Mouse (Mus musculus): Measurements from ENCODE around the gene Tmsb15b1.
"Not testable (repeated sequence)": the region's sequence is repeated elsewhere in the genome, so short reads cannot be mapped to it uniquely, and the experiment has no call there.

Gene Tmsb15b1

DNA sequence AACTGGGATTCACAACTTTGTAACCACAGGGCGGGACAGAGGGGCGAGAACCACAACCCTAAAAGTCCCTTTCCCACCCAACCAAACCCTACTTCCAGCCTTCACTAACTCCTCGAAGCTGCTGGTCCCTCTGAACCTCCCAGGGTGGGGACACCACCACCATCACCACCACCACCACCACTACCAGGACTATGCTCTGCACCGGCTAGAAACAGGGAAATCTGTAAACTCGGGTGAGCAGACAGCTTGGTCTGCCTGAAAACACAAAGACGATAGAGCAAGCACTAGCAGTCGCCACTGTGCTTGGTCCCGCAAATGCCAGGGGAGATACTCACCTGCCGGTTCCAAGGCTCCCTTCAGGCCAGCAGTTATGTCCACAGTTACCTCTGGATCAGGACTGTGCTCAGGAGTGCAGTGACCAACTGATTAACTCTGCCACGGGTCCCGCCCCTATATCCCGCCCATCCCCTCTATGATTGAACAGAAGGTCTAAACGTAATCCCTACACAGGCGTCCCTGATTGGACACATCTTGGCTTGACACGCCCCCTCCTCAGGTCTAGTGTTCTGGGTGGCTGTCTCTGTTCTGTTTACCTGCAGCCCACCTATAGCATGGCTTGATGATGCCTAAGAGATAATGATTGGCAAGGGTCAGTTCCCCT lies at the start of gene Tmsb15b1, which contains the start of gene Tmsb15l:
Tmsb15b1 (minus strand) TSS at position 451 of the 661 bp plus-strand sequence.
Tmsb15l (minus strand) TSS at position 446 of the 661 bp plus-strand sequence.
- DNase-seq (ENCODE audit: extremely low read depth, insufficient read length, low spot score), result no peak

GRCm38 (mm10) chrX:137019310-137019709 lies 42.6 kb upstream of the Tmsb15b1 start:
- DNase-seq (ENCODE audit: extremely low read depth, insufficient read length, low spot score), result no peak

DNA sequence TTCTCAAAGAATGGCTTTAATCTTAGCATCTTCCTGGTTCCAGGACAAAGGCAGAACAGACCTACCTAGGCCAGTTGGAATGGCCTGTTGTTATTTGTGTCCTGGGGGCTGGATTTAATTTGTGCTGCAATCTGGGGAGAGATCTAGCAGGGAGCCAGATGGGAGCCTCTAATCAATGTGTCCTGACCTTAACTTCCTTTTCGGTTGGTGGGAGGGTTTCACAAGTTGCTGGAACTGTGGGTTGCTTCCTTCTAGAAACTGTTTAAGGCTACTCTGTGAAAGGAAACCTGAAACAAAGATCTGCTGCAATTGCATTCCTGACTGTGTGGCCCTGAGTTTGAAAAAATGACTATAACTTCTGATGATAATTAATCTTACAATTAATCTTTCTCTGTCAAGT lies 41.0 kb upstream of the Tmsb15b1 start:
- DNase-seq (ENCODE audit: extremely low read depth, insufficient read length, low spot score), result no peak

DNA sequence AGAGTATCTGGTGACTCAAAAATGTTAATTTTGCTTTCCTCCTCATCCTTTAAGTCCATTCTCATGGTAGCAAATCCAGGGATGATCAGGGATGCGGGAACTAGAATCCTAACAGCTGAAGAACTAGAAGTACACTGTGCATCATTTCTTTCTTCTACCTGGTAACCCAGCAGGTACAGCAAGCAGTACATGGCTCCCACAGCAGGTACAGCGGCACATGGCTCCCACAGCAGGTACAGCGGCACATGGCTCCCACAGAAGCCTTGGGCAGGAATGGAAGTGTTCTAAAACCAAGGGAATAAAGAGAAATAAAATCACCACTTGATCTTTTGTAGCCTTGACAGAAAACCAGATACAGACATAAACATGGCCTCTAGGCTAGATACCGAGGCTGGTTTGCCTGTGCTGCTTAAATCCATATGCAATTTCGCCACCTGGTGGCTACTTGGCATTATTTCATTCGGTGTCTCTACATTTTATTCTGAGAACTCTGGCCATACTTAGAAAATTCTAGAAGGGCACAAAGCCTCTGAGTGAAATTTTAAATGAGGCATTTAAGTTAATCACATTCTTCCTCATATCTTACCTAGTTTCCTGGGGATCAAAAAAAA lies 38.5 kb upstream of the Tmsb15b1 start:
- no peak for DNase-seq (ENCODE audit: extremely low read depth, insufficient read length, low spot score)

DNA sequence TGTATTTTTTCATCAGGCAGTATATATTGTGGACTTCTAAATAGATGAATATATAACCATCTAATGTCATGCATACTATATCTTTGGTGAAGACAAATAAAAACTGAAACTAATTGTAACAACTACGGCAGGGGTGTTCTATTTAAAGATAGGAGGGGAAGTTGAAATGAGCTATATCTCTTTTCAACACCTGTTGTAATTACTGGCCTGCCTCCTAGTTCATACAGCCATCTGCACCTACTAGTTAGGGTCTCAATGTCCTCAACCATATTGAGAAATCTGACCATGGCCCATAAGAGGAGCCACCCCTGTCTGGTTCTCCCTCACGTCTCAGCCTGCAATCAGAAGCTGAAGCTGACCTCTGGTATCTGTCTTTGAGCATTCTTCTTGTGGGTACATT lies 19.6 kb upstream of the Tmsb15b1 start:
- no peak for DNase-seq (ENCODE audit: extremely low read depth, insufficient read length, low spot score)

DNA sequence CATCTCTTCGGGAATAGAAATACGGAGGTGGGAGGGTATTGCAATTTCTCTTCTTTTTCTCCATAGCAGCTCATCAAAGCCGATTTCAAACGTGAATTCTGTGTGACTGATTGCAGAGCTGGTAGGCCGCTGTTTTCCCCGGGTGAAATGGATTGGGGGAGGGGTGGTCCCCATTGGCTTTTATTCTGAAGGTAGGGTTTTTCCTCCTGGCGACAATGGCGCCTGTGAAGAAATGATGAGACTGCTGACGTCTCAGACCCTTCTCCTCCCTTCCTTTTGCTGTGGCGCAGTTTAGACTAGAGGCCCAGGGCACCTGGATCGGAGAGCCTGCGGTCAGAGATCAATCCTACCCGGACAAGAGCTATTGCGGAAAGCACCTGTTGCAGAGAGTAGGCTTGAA lies 17.0 kb upstream of the Tmsb15b1 start:
- DNase-seq (ENCODE audit: extremely low read depth, insufficient read length, low spot score), result no peak

- DNase-seq (ENCODE audit: extremely low read depth, insufficient read length, low spot score), result no peak
Measured at GRCm38 (mm10) chrX:136992978-136993547, 16.4 kb upstream of the Tmsb15b1 start, which contains the start of gene Zcchc18. Gene Zcchc18, plus strand, starts transcription at chrX:136993155.

- no peak for DNase-seq (ENCODE audit: extremely low read depth, insufficient read length, low spot score)
Measured at GRCm38 (mm10) chrX:136992191-136992965, 15.7 kb upstream of the Tmsb15b1 start.

DNA sequence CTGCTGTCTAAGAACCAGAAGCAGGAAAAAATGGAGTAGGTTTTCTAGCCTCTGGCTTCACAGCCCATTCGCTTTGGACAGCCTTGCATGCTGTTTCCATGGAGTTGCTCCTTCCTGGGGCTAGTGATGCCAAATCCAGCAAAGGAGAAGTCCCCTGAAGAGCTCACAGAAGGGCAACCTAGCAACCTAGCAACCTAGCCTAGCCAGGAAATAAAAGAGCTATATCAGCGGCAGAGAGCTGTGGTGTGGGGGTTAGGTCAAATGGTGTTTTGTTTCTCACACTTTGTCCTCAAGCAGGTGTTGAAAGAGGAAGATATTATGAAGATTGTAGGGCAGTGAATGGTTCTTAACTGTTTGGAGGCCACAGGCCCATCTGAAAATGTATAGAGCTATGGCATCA lies 14.6 kb upstream of the Tmsb15b1 start:
- no peak for DNase-seq (ENCODE audit: extremely low read depth, insufficient read length, low spot score)

- DNase-seq (ENCODE audit: extremely low read depth, insufficient read length, low spot score), result no peak
Measured at GRCm38 (mm10) chrX:136986039-136986438, 9.4 kb upstream of the Tmsb15b1 start.

DNA sequence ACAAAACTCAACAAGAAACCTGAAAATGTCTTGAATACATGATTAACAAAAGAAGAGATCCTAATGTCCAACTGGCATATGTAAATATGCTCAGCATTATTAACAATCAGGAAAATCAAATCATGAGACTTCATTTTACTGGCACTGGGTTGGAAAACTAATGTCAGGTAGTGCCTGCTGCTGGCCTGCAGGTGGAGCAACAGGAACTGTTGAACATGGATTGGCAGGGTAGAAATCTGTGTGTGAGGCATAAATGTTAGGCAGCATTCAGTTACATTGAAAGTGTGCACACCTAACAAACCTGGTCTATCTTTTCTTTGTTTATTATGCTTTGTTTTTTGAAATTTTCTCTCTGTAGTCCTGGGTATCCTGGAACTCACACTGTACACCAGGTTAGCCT lies 1.9 kb upstream of the Tmsb15b1 start:
- no peak for DNase-seq (ENCODE audit: extremely low read depth, insufficient read length, low spot score)

DNA sequence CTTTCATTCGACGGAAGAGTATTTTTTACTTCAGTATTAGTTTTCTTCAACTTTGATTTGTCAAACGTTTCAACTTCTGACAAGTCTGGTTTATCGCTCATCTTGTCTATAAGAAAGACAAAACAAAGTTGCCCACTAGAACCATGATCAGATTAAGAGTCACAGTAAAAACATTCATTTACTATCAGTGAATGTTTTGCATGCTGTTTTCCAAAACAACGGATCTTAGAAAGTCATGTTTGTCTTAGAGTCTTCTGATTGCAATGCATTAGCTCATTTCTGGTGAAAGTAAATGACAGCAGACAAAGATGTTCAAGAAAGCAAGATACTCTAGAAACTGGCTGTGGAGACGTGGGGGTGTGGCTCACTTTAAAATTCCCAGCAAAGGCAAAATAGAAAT lies 1.3 kb downstream of the Tmsb15b1 start, which contains the start of gene Tmsb15b2:
Tmsb15b2 (minus strand) TSS at position 101 of the 400 bp plus-strand sequence.
- DNase-seq (ENCODE audit: extremely low read depth, insufficient read length, low spot score), result not testable (repeated sequence)

GRCm38 (mm10) chrX:136959688-136960087 lies 17.0 kb downstream of the Tmsb15b1 start:
- no peak for DNase-seq (ENCODE audit: extremely low read depth, insufficient read length, low spot score)

- DNase-seq (ENCODE audit: extremely low read depth, insufficient read length, low spot score), result not testable (repeated sequence)
Measured at GRCm38 (mm10) chrX:136958300-136958699, 18.4 kb downstream of the Tmsb15b1 start.

- DNase-seq (ENCODE audit: extremely low read depth, insufficient read length, low spot score), result not testable (repeated sequence)
Measured at GRCm38 (mm10) chrX:136957583-136958279, 18.9 kb downstream of the Tmsb15b1 start.

GRCm38 (mm10) chrX:136937985-136938384 lies 38.7 kb downstream of the Tmsb15b1 start:
- DNase-seq (ENCODE audit: extremely low read depth, insufficient read length, low spot score), result no peak

- no peak for DNase-seq (ENCODE audit: extremely low read depth, insufficient read length, low spot score)
Measured at GRCm38 (mm10) chrX:136927031-136927430, 49.6 kb downstream of the Tmsb15b1 start, which contains the start of gene H2bfm. Gene H2bfm, plus strand, starts transcription at chrX:136927325.

DNA sequence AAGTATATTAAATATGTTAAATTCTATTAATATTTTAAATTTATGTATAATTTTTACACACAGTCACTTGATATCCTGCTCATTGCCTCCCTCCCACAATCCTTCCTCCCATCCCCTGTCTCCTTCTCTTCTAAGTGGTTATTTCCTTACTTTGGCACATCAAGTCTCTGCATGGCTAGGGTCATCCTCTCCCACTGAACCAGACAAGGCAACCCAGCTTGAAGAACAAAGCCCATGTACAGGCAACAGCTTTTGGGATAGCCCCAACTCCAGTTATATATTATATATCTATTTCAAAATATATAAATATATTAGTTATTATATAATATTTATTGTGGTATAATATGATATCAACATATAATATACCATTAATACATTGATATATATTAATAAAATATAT lies 50.8 kb downstream of the Tmsb15b1 start:
- DNase-seq (ENCODE audit: extremely low read depth, insufficient read length, low spot score), result no peak

Measured in 3134 (cell line).